Mouse (Mus musculus) erythroblast, embryonic 14.5 days (primary cell): Measurements from ENCODE around the gene Pam.

ENCODE experiments used
- GATA1 ChIP-seq: IDR thresholded peaks from 2 replicates; pipeline ENCODE4 v1.6.1; 2012; ENCODE audit warnings: low read length, inconsistent platforms, mixed read lengths
- TAL1 ChIP-seq: IDR thresholded peaks from 3 replicates; pipeline ENCODE4 v1.6.1; 2012; ENCODE audit warnings: low read length, inconsistent platforms, mixed read lengths

DNA sequence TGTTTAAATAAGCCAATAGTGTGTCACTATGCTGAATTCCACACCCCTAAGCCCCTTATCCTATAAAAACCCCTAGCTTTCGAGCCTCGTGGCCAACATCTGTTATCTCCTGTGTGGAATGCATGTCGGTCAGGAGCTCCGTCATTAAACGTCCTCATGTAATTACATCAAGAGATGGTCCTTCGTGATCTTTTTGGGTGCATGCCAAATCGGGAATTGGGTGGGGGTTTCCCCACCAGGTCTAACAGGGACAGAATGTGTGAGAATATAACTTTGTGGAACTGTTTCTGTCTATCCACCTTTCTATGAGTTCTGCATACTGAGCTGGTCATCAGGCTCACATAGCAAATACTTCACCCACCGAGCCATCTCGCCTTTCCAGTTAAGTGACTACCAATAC, 299.5 kb downstream of the Pam start:
- no peak for TF ChIP-seq GATA1
- no peak for TF ChIP-seq TAL1
